Mouse (Mus musculus): ENCODE measurements around the gene Bahcc1. TPM values are rescaled to one million over a fixed set of nuclear protein-coding genes. Genes with fewer than 3 reads are reported as not detected.

Gene Bahcc1
- total and polyA plus RNA-seq, 2 experiments from 2014 or later, result 9.5 to 49.8 TPM

GRCm38 (mm10) chr11:120238751-120239359, 6.1 kb downstream of the Bahcc1 start:
- H3K9ac ChIP-seq (replicated peaks; ENCODE audit: low read length, poor library complexity, severe bottlenecking), result peak overlapping the region; percentile 100
- no peaks in the 10 kb centered on the region for H3K9me3 ChIP-seq (ENCODE audit: low read length)
- no peaks in the 10 kb centered on the region for H3K27me3 ChIP-seq (ENCODE audit: insufficient read depth, low read length)
- DNase-seq (ENCODE audit: low spot score), result peak; percentile 42
- H3K4me1 ChIP-seq (ENCODE audit: insufficient read depth, low read length), result peaks cover 24% of the 10 kb centered on the region
- peak overlapping the region; percentile 97 for H3K4me3 ChIP-seq (ENCODE audit: low read depth, low read length)
- TF ChIP-seq CTCF (IDR thresholded peaks at IDR 0.05), result no peak
- 8% methylated on average over 8 of the region's 8 CpGs for WGBS
- ATAC-seq (ENCODE audit: low FRiP score), result no peak
- peak overlapping the region; percentile 99 for H3K27ac ChIP-seq (ENCODE audit: low read depth, low read length)
- H3K4me2 ChIP-seq (ENCODE audit: low read depth, low read length, poor library complexity, severe bottlenecking), result peak overlapping the region; percentile 95
- H3K36me3 ChIP-seq (ENCODE audit: insufficient read depth, low read length), result peaks cover 3% of the 10 kb centered on the region; the same call in 1 of the 2 replicates

GRCm38 (mm10) chr11:120239581-120239991, 6.8 kb downstream of the Bahcc1 start:
- H3K27ac ChIP-seq (ENCODE audit: low read depth, low read length), result peak overlapping the region; percentile 99
- ATAC-seq (ENCODE audit: low FRiP score), result no peak
- 4% methylated on average over 11 of the region's 11 CpGs for WGBS
- peak overlapping the region; percentile 97 for H3K4me3 ChIP-seq (ENCODE audit: low read depth, low read length)
- peak overlapping the region; percentile 100 for H3K9ac ChIP-seq (replicated peaks; ENCODE audit: low read length, poor library complexity, severe bottlenecking)
- no peak for TF ChIP-seq CTCF (IDR thresholded peaks at IDR 0.05)
- peaks cover 26% of the 10 kb centered on the region for H3K4me1 ChIP-seq (ENCODE audit: insufficient read depth, low read length)
- no peak for DNase-seq (ENCODE audit: low spot score)
- no peaks in the 10 kb centered on the region for H3K9me3 ChIP-seq (ENCODE audit: low read length)
- peaks cover 3% of the 10 kb centered on the region; the same call in 1 of the 2 replicates for H3K36me3 ChIP-seq (ENCODE audit: insufficient read depth, low read length)
- H3K4me2 ChIP-seq (ENCODE audit: low read depth, low read length, poor library complexity, severe bottlenecking), result peak overlapping the region; percentile 95
- no peaks in the 10 kb centered on the region for H3K27me3 ChIP-seq (ENCODE audit: insufficient read depth, low read length)

GRCm38 (mm10) chr11:120240206-120240605, 7.5 kb downstream of the Bahcc1 start:
- H3K4me1 ChIP-seq (ENCODE audit: insufficient read depth, low read length), result peaks cover 26% of the 10 kb centered on the region
- peak; percentile 43 for TF ChIP-seq CTCF (IDR thresholded peaks at IDR 0.05)
- peak overlapping the region; percentile 99 for H3K27ac ChIP-seq (ENCODE audit: low read depth, low read length)
- peak overlapping the region; percentile 97 for H3K4me3 ChIP-seq (ENCODE audit: low read depth, low read length)
- DNase-seq (ENCODE audit: low spot score) (peak; percentile 95), ATAC-seq (ENCODE audit: low FRiP score) (peak; percentile 45; the same call in 1 of the 2 replicates)
- no peaks in the 10 kb centered on the region for H3K9me3 ChIP-seq (ENCODE audit: low read length)
- no peaks in the 10 kb centered on the region for H3K27me3 ChIP-seq (ENCODE audit: insufficient read depth, low read length)
- H3K36me3 ChIP-seq (ENCODE audit: insufficient read depth, low read length), result peaks cover 3% of the 10 kb centered on the region; the same call in 1 of the 2 replicates
- WGBS, result 3% methylated on average over 10 of the region's 10 CpGs
- peak overlapping the region; percentile 100 for H3K9ac ChIP-seq (replicated peaks; ENCODE audit: low read length, poor library complexity, severe bottlenecking)
- peak overlapping the region; percentile 95 for H3K4me2 ChIP-seq (ENCODE audit: low read depth, low read length, poor library complexity, severe bottlenecking)

GRCm38 (mm10) chr11:120240941-120241890, 8.5 kb downstream of the Bahcc1 start:
- Histone ChIP-seq H3K4me2 (ENCODE audit: low read depth, low read length, poor library complexity, severe bottlenecking) (peak overlapping the region; percentile 95), H3K4me3 (ENCODE audit: low read depth, low read length) (peak overlapping the region; percentile 97), H3K9ac (replicated peaks; ENCODE audit: low read length, poor library complexity, severe bottlenecking) (peak overlapping the region; percentile 100), H3K27me3 (ENCODE audit: insufficient read depth, low read length) (no peaks in the 10 kb centered on the region), H3K4me1 (ENCODE audit: insufficient read depth, low read length) (peaks cover 26% of the 10 kb centered on the region), H3K36me3 (ENCODE audit: insufficient read depth, low read length) (peaks cover 3% of the 10 kb centered on the region; the same call in 1 of the 2 replicates), H3K9me3 (ENCODE audit: low read length) (no peaks in the 10 kb centered on the region), H3K27ac (ENCODE audit: low read depth, low read length) (peak overlapping the region; percentile 99)
- WGBS, result 12% methylated on average over 29 of the region's 29 CpGs
- ATAC-seq (ENCODE audit: low FRiP score) (no peak), DNase-seq (ENCODE audit: low spot score) (peak; percentile 61)
- no peak for TF ChIP-seq CTCF (IDR thresholded peaks at IDR 0.05)

GRCm38 (mm10) chr11:120241981-120242725, 9.4 kb downstream of the Bahcc1 start:
- no peak for TF ChIP-seq CTCF (IDR thresholded peaks at IDR 0.05)
- DNase-seq (ENCODE audit: low spot score) (no peak), ATAC-seq (ENCODE audit: low FRiP score) (no peak)
- no peaks in the 10 kb centered on the region for H3K9me3 ChIP-seq (ENCODE audit: low read length)
- H3K9ac ChIP-seq (replicated peaks; ENCODE audit: low read length, poor library complexity, severe bottlenecking), result no peak overlapping the region
- H3K4me3 ChIP-seq (ENCODE audit: low read depth, low read length), result 0 out of 2 replicates have a peak overlapping the region, but pooled peaks have one; percentile 2
- no peaks in the 10 kb centered on the region for H3K27me3 ChIP-seq (ENCODE audit: insufficient read depth, low read length)
- WGBS, result 41% methylated on average over 6 of the region's 6 CpGs
- peaks cover 26% of the 10 kb centered on the region for H3K4me1 ChIP-seq (ENCODE audit: insufficient read depth, low read length)
- no peak overlapping the region for H3K27ac ChIP-seq (ENCODE audit: low read depth, low read length)
- peaks cover 3% of the 10 kb centered on the region; the same call in 1 of the 2 replicates for H3K36me3 ChIP-seq (ENCODE audit: insufficient read depth, low read length)
- H3K4me2 ChIP-seq (ENCODE audit: low read depth, low read length, poor library complexity, severe bottlenecking), result 0 out of 2 replicates have a peak overlapping the region, but pooled peaks have one; percentile 95
